Mouse (Mus musculus) limb, embryonic 10.5 days (tissue): Measurements from ENCODE around the gene Pla2g12a. TPM values are rescaled to one million over a fixed set of nuclear protein-coding genes. Genes with fewer than 3 reads are reported as not detected.

ENCODE experiments used
- DNase-seq: peaks from one replicate; pipeline ENCODE4 v3.0.0-alpha.2; 2017; ENCODE audit warnings: low spot score
- H3K27ac ChIP-seq: fragments of 300-500 bp; sonication (generic); 2 replicates; pipeline ENCODE4 v1.5.1; 2016; ENCODE audit warnings: mild to moderate bottlenecking
- H3K27me3 ChIP-seq: fragments of 300-500 bp; sonication (generic); 2 replicates; pipeline ENCODE4 v1.6.1; 2016; ENCODE audit warnings: low read depth, mild to moderate bottlenecking; ENCODE audit not compliant: poor library complexity, severe bottlenecking
- H3K36me3 ChIP-seq: fragments of 300-500 bp; sonication (generic); 2 replicates; pipeline ENCODE4 v1.6.1; 2016; ENCODE audit warnings: mild to moderate bottlenecking, moderate library complexity
- H3K4me1 ChIP-seq: fragments of 300-500 bp; sonication (generic); 2 replicates; pipeline ENCODE4 v1.6.1; 2016
- H3K4me3 ChIP-seq: fragments of 300-500 bp; sonication (generic); 2 replicates; pipeline ENCODE4 v1.5.1; 2016; ENCODE audit warnings: mild to moderate bottlenecking, moderate library complexity
- H3K9me3 ChIP-seq: fragments of 300-500 bp; sonication (generic); replicated peaks from 2 replicates; pipeline ENCODE4 v1.6.1; 2016; ENCODE audit warnings: mild to moderate bottlenecking
- WGBS: fragments of 180-500 bp; shearing (Covaris S2); methylation state at CpG from one replicate; pipeline ENCODE4 v1.1.7; 2016; 5-methylcytosine and 5-hydroxymethylcytosine counted together
- polyA plus RNA-seq: library from polyadenylated mRNA; unstranded; fragments of >200 nt; fragmentation: Nextera tagmentation; extraction: Ambion mirVana; gene quantifications from 2 replicates; pipeline ENCODE4 v1.2.1, GENCODE M21; 2016

Gene Pla2g12a
- polyA plus RNA-seq, 1 experiment from 2014 or later = 22.5 TPM

DNA sequence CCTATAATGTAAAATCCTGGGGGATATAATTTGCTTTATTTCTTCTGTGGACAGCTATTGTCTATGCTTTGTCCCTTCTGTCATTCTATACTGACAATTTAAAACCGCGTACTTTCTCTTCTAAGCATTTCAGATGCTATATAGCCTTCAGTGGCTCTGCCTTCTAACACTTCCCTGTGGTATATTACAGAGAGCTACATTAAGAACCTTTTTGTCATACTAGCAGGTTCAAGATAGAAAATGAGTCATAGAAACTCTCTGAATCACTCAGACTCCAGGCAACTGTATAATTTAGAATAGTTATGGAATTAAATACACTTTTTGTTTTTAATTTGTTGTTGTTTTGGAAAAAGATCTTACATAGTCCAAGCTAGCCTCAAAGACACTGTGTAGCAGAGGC lies 62.4 kb downstream of the Pla2g12a start:
- H3K27ac ChIP-seq = no peak overlapping the region
- 98% methylated on average over 2 of the region's 2 CpGs for WGBS
- peaks cover 20% of the 10 kb centered on the region for H3K4me1 ChIP-seq
- H3K9me3 ChIP-seq = no peaks in the 10 kb centered on the region
- no peak overlapping the region for H3K4me3 ChIP-seq
- H3K27me3 ChIP-seq = no peaks in the 10 kb centered on the region
- no peaks in the 10 kb centered on the region for H3K36me3 ChIP-seq
- no peak for DNase-seq

DNA sequence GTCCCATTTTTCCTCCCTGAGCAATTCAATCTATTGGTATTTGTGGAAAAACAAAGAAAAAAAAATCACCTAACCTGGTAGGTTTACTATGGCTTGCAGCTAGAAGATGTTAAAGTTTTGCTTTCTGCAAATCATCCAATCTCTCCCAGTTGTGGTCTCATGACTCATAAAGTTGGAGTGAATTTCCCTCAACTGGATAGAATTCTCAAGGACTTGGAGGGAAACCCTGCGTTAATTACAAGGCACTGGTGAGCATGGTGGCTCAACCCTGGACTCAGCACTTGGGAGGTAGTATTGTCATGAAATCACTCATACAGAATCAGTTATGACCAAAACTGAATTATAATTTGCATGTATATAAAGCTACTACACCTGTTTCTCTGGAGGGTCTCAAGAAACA lies 62.9 kb downstream of the Pla2g12a start:
- Histone ChIP-seq H3K4me1 (peaks cover 21% of the 10 kb centered on the region), H3K4me3 (no peak overlapping the region), H3K9me3 (no peaks in the 10 kb centered on the region), H3K27ac (no peak overlapping the region), H3K36me3 (no peaks in the 10 kb centered on the region), H3K27me3 (no peaks in the 10 kb centered on the region)
- DNase-seq = no peak
- 96% methylated on average over 1 of the region's 1 CpGs for WGBS

DNA sequence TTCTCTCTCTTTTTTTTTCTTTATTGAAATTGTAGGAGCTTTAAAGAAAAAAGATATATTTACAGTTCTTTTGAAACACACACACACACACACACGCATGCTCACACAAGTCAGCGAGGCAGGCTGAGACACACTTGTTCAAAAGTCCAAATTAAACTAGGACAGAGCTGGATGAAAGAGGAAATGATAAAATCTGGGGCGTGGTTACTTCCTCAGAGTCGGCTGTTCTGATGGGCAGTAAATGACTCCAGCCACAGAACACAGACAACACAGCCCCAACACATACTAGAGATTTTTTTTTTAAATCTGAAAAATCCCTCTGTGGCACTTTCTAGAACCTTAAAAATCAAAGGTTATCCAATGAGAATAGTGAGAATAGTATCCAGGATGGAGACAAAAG lies 65.4 kb downstream of the Pla2g12a start:
- H3K36me3 ChIP-seq = no peaks in the 10 kb centered on the region
- WGBS = 77% methylated on average over 4 of the region's 4 CpGs

More for the DNA sequence above, 65.4 kb downstream of the Pla2g12a start:
- no peaks in the 10 kb centered on the region for H3K27me3 ChIP-seq
- no peak for DNase-seq
- 0 out of 2 replicates have a peak, but pooled peaks cover 4% of the 10 kb centered on the region for H3K4me1 ChIP-seq
- H3K4me3 ChIP-seq = no peak overlapping the region
- H3K9me3 ChIP-seq = no peaks in the 10 kb centered on the region
- no peak overlapping the region for H3K27ac ChIP-seq

Other genes with a start within 250 kb of the Pla2g12a start
- 1.4 and 1.6 TPM in 2 replicates for gene Egf, start 123.3 kb upstream of the Pla2g12a start, polyA plus RNA-seq
- not detected in 2 replicates for gene Lrit3, start 74.6 kb upstream of the Pla2g12a start, polyA plus RNA-seq
- gene Rrh, start 56.0 kb upstream of the Pla2g12a start, polyA plus RNA-seq = not detected in 2 replicates
- 114 and 145 TPM in 2 replicates for gene Gar1, start 47.2 kb upstream of the Pla2g12a start, polyA plus RNA-seq
- gene Cfi, start 42.7 kb upstream of the Pla2g12a start, polyA plus RNA-seq = 0.08 TPM in 1 of 2 replicates, not detected in the other
- gene Casp6, start 22.8 kb downstream of the Pla2g12a start, polyA plus RNA-seq = 104 and 116 TPM in 2 replicates
- gene Mcub, start 91.6 kb downstream of the Pla2g12a start, polyA plus RNA-seq = 8.5 and 10.3 TPM in 2 replicates
- gene Sec24b, start 182.9 kb downstream of the Pla2g12a start, polyA plus RNA-seq = 37.8 and 40.5 TPM in 2 replicates